Mouse (Mus musculus): ENCODE measurements around the gene Net1.
"Not testable (repeated sequence)": the region's sequence is repeated elsewhere in the genome, so short reads cannot be mapped to it uniquely, and the experiment has no call there.

DNA sequence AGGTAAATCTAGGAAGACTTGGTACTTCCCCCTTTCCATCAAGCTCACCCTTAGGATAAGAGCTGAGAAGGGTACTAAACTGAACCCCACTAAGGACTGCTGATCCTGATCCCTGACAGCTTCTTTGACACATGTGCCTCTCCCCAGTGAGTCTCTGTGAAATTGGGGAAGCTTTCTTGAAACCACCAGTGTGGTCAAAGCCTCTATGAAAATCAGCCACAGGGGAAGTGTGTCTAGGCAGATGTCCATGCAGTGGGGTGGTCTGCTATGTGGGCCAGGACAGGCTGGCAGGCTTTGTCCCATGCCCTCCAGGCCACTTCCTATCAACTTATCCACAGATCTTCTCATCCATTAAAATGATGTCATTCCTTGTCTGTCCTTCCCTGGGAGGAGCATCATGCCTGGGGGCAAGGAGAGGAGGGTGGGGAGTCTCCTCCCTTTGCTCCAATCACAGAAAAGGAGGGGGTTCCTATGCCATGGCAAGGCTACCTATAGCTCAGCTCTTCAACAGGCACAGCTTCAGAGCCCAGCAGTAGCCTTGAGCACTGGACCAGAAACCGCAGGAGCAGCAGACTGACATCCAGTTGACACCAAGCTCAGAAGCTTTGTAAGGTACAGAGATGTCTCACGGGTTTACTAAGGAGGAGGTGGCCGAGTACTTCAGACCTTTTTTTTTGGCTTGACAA is 64.2 kb downstream of the Net1 start, which contains the start of gene Calm5:
- TF ChIP-seq CTCF (IDR thresholded peaks at IDR 0.05; ENCODE audit: low read depth, low read length); EP300 (IDR thresholded peaks at IDR 0.05; ENCODE audit: insufficient read depth, low read depth, low read length): not testable (repeated sequence)

Data from ES-Bruce4 (cell line).